Mouse (Mus musculus) liver, embryonic 12.5 days (tissue): ENCODE results near the gene Il6ra. TPM values are rescaled to one million over a fixed set of nuclear protein-coding genes. Genes with fewer than 3 reads are reported as not detected.
"Not testable (repeated sequence)": the region's sequence is repeated elsewhere in the genome, so short reads cannot be mapped to it uniquely, and the experiment has no call there.

Experiments used
- ATAC-seq: fragments of 200-750 bp; cut with Nextera tagmentation; 2 replicates; pipeline ENCODE4 v1.8.0; 2017; ENCODE audit warnings: moderate number of reproducible peaks, mild to moderate bottlenecking, moderate library complexity
- H3K27ac ChIP-seq: fragments of 300-500 bp; sonication (generic); 2 replicates; pipeline ENCODE4 v1.5.1; 2016; ENCODE audit warnings: mild to moderate bottlenecking
- H3K27me3 ChIP-seq: fragments of 300-500 bp; sonication (generic); replicated peaks from 2 replicates; pipeline ENCODE4 v1.6.1; 2016; ENCODE audit warnings: mild to moderate bottlenecking, moderate library complexity
- H3K36me3 ChIP-seq: fragments of 300-500 bp; sonication (generic); 2 replicates; pipeline ENCODE4 v1.6.1; 2016; ENCODE audit warnings: mild to moderate bottlenecking, moderate library complexity
- H3K4me1 ChIP-seq: fragments of 300-500 bp; sonication (generic); 2 replicates; pipeline ENCODE4 v1.6.1; 2016
- H3K4me2 ChIP-seq: fragments of 300-500 bp; sonication (generic); 2 replicates; pipeline ENCODE4 v1.6.1; 2016; ENCODE audit warnings: mild to moderate bottlenecking, moderate library complexity
- H3K4me3 ChIP-seq: fragments of 300-500 bp; sonication (generic); 2 replicates; pipeline ENCODE4 v1.5.1; 2016; ENCODE audit warnings: mild to moderate bottlenecking, moderate library complexity
- H3K9ac ChIP-seq: fragments of 300-500 bp; sonication (generic); 2 replicates; pipeline ENCODE4 v1.6.1; 2016; ENCODE audit warnings: mild to moderate bottlenecking, moderate library complexity
- H3K9me3 ChIP-seq: fragments of 300-500 bp; sonication (generic); replicated peaks from 2 replicates; pipeline ENCODE4 v1.6.1; 2016; ENCODE audit warnings: mild to moderate bottlenecking, moderate library complexity
- WGBS: fragments of 180-500 bp; shearing (Covaris S2); methylation state at CpG from one replicate; pipeline ENCODE4 v1.1.7; 2016; ENCODE audit not compliant: insufficient replicate concordance; 5-methylcytosine and 5-hydroxymethylcytosine counted together
- polyA plus RNA-seq: library from polyadenylated mRNA; unstranded; fragments of >200 nt; fragmentation: Nextera tagmentation; extraction: Ambion mirVana; gene quantifications from 2 replicates; pipeline ENCODE4 v1.2.1, GENCODE M21; 2016

Il6ra gene
- polyA plus RNA-seq, 1 experiment from 2014 or later = 1.9 TPM

- ATAC-seq = peak; percentile 77
- peak overlapping the region; percentile 63 for H3K4me2 ChIP-seq
- H3K27ac ChIP-seq = peak overlapping the region; percentile 97
- peaks cover 6% of the 10 kb centered on the region for H3K36me3 ChIP-seq
- H3K4me1 ChIP-seq = peaks cover 78% of the 10 kb centered on the region
- peaks cover 6% of the 10 kb centered on the region; the same call in 1 of the 2 replicates for H3K9me3 ChIP-seq
- WGBS = 54% methylated on average over 7 of the region's 7 CpGs
- peak overlapping the region; percentile 18; the same call in 1 of the 2 replicates for H3K4me3 ChIP-seq
- H3K9ac ChIP-seq = peak overlapping the region; percentile 40; the same call in 1 of the 2 replicates
- H3K27me3 ChIP-seq = peaks cover 4% of the 10 kb centered on the region; the same call in 1 of the 2 replicates
Measured at GRCm38 (mm10) chr3:89872209-89872608, 40.8 kb downstream of the Il6ra start.

GRCm38 (mm10) chr3:89871339-89871914, 41.6 kb downstream of the Il6ra start:
- Histone ChIP-seq H3K27ac (peak overlapping the region; percentile 97), H3K4me3 (0 out of 2 replicates have a peak overlapping the region, but pooled peaks have one; percentile 9), H3K36me3 (peaks cover 6% of the 10 kb centered on the region), H3K9ac (peak overlapping the region; percentile 70), H3K4me1 (peaks cover 71% of the 10 kb centered on the region), H3K4me2 (peak overlapping the region; percentile 63), H3K9me3 (peaks cover 6% of the 10 kb centered on the region; the same call in 1 of the 2 replicates), H3K27me3 (peaks cover 4% of the 10 kb centered on the region; the same call in 1 of the 2 replicates)
- ATAC-seq = peak; percentile 91
- WGBS = 34% methylated on average over 8 of the region's 8 CpGs

GRCm38 (mm10) chr3:89870472-89871271, 42.3 kb downstream of the Il6ra start:
- H3K9ac ChIP-seq = peak overlapping the region; percentile 70
- H3K9me3 ChIP-seq = peaks cover 6% of the 10 kb centered on the region; the same call in 1 of the 2 replicates
- peak; percentile 59 for ATAC-seq
- peak overlapping the region; percentile 97 for H3K27ac ChIP-seq
- peak overlapping the region; percentile 63 for H3K4me2 ChIP-seq
- peaks cover 4% of the 10 kb centered on the region; the same call in 1 of the 2 replicates for H3K27me3 ChIP-seq
- H3K36me3 ChIP-seq = peaks cover 6% of the 10 kb centered on the region
- 60% methylated on average over 22 of the region's 22 CpGs for WGBS
- peaks cover 63% of the 10 kb centered on the region for H3K4me1 ChIP-seq
- H3K4me3 ChIP-seq = 0 out of 2 replicates have a peak overlapping the region, but pooled peaks have one; percentile 9

- peaks cover 6% of the 10 kb centered on the region; the same call in 1 of the 2 replicates for H3K9me3 ChIP-seq
- peaks cover 4% of the 10 kb centered on the region; the same call in 1 of the 2 replicates for H3K27me3 ChIP-seq
- H3K9ac ChIP-seq = 0 out of 2 replicates have a peak overlapping the region, but pooled peaks have one; percentile 12
- no peak overlapping the region for H3K4me3 ChIP-seq
- no peak overlapping the region for H3K4me2 ChIP-seq
- ATAC-seq = no peak
- WGBS = 43% methylated on average over 9 of the region's 9 CpGs
- peaks cover 6% of the 10 kb centered on the region for H3K36me3 ChIP-seq
- H3K27ac ChIP-seq = peak overlapping the region; percentile 64
- peaks cover 67% of the 10 kb centered on the region for H3K4me1 ChIP-seq
Measured at GRCm38 (mm10) chr3:89869556-89869955, 43.4 kb downstream of the Il6ra start.

- 60% methylated on average over 9 of the region's 9 CpGs for WGBS
Measured at GRCm38 (mm10) chr3:89868956-89869355, 44.0 kb downstream of the Il6ra start.

GRCm38 (mm10) chr3:89868357-89868756, 44.6 kb downstream of the Il6ra start:
- no peak overlapping the region for H3K27ac ChIP-seq
- peaks cover 62% of the 10 kb centered on the region for H3K4me1 ChIP-seq
- WGBS = 48% methylated on average over 7 of the region's 7 CpGs
- H3K9me3 ChIP-seq = peaks cover 6% of the 10 kb centered on the region; the same call in 1 of the 2 replicates
- H3K4me2 ChIP-seq = no peak overlapping the region
- no peak for ATAC-seq
- peaks cover 4% of the 10 kb centered on the region; the same call in 1 of the 2 replicates for H3K27me3 ChIP-seq
- H3K9ac ChIP-seq = no peak overlapping the region
- H3K36me3 ChIP-seq = peaks cover 6% of the 10 kb centered on the region
- no peak overlapping the region for H3K4me3 ChIP-seq

More at GRCm38 (mm10) chr3:89868956-89869355, 44.0 kb downstream of the Il6ra start:
- Histone ChIP-seq H3K9me3 (peaks cover 6% of the 10 kb centered on the region; the same call in 1 of the 2 replicates), H3K27me3 (peaks cover 4% of the 10 kb centered on the region; the same call in 1 of the 2 replicates), H3K4me3 (no peak overlapping the region), H3K27ac (no peak overlapping the region), H3K36me3 (peaks cover 6% of the 10 kb centered on the region), H3K4me1 (peaks cover 65% of the 10 kb centered on the region), H3K4me2 (no peak overlapping the region), H3K9ac (no peak overlapping the region)
- ATAC-seq = no peak

- 77% methylated on average over 4 of the region's 4 CpGs for WGBS
- H3K4me1 ChIP-seq = peaks cover 56% of the 10 kb centered on the region
- peaks cover under 1% of the 10 kb centered on the region; the same call in 1 of the 2 replicates for H3K9me3 ChIP-seq
- H3K4me3 ChIP-seq = no peak overlapping the region
- H3K27ac ChIP-seq = no peak overlapping the region
- H3K27me3 ChIP-seq = peaks cover 4% of the 10 kb centered on the region; the same call in 1 of the 2 replicates
- no peak overlapping the region for H3K4me2 ChIP-seq
- H3K9ac ChIP-seq = no peak overlapping the region
- peaks cover under 1% of the 10 kb centered on the region; the same call in 1 of the 2 replicates for H3K36me3 ChIP-seq
- ATAC-seq = no peak
Measured at GRCm38 (mm10) chr3:89867651-89868050, 45.3 kb downstream of the Il6ra start.

GRCm38 (mm10) chr3:89865764-89866163, 47.2 kb downstream of the Il6ra start:
- no peak for ATAC-seq
- no peak overlapping the region for H3K27ac ChIP-seq
- peaks cover 4% of the 10 kb centered on the region; the same call in 1 of the 2 replicates for H3K27me3 ChIP-seq
- H3K4me1 ChIP-seq = peaks cover 44% of the 10 kb centered on the region
- H3K36me3 ChIP-seq = no peaks in the 10 kb centered on the region
- H3K4me3 ChIP-seq = no peak overlapping the region
- H3K4me2 ChIP-seq = no peak overlapping the region
- 79% methylated on average over 4 of the region's 4 CpGs for WGBS
- H3K9ac ChIP-seq = no peak overlapping the region
- H3K9me3 ChIP-seq = no peaks in the 10 kb centered on the region

GRCm38 (mm10) chr3:89865020-89865419, 48.0 kb downstream of the Il6ra start:
- H3K36me3 ChIP-seq = no peaks in the 10 kb centered on the region
- peaks cover 39% of the 10 kb centered on the region for H3K4me1 ChIP-seq
- H3K9ac ChIP-seq = no peak overlapping the region
- no peak for ATAC-seq
- 57% methylated on average over 6 of the region's 6 CpGs for WGBS
- no peak overlapping the region for H3K27ac ChIP-seq
- no peak overlapping the region for H3K4me3 ChIP-seq
- H3K4me2 ChIP-seq = no peak overlapping the region
- H3K27me3 ChIP-seq = peaks cover 9% of the 10 kb centered on the region; the same call in 1 of the 2 replicates
- no peaks in the 10 kb centered on the region for H3K9me3 ChIP-seq

GRCm38 (mm10) chr3:89863716-89864509, 49.1 kb downstream of the Il6ra start:
- H3K27me3 ChIP-seq = peaks cover 13% of the 10 kb centered on the region; the same call in 1 of the 2 replicates
- no peak overlapping the region for H3K9ac ChIP-seq
- no peaks in the 10 kb centered on the region for H3K36me3 ChIP-seq
- H3K27ac ChIP-seq = no peak overlapping the region
- no peak for ATAC-seq
- peaks cover 29% of the 10 kb centered on the region for H3K4me1 ChIP-seq
- 48% methylated on average over 9 of the region's 9 CpGs for WGBS
- H3K4me3 ChIP-seq = no peak overlapping the region
- no peak overlapping the region for H3K4me2 ChIP-seq
- H3K9me3 ChIP-seq = no peaks in the 10 kb centered on the region

GRCm38 (mm10) chr3:89863276-89863675, 49.7 kb downstream of the Il6ra start:
- not testable (repeated sequence) for H3K4me3 ChIP-seq, H3K36me3 ChIP-seq, H3K27ac ChIP-seq, H3K9me3 ChIP-seq, H3K4me2 ChIP-seq, ATAC-seq, H3K9ac ChIP-seq
- H3K4me1 ChIP-seq = peaks cover 24% of the 10 kb centered on the region
- 76% methylated on average over 3 of the region's 3 CpGs for WGBS
- peaks cover 14% of the 10 kb centered on the region; the same call in 1 of the 2 replicates for H3K27me3 ChIP-seq
